Mouse (Mus musculus): ENCODE results near the gene Snrpd2. TPM values are rescaled to one million over a fixed set of nuclear protein-coding genes. Genes with fewer than 3 reads are reported as not detected.

Snrpd2 gene
- polyA plus RNA-seq, 1 experiment from 2014 or later: 144 TPM

GRCm38 (mm10) chr7:19169506-19169905 is 20.0 kb downstream of the Snrpd2 start:
- H3K4me1 ChIP-seq (replicated peaks; ENCODE audit: control insufficient read depth, insufficient read depth, low read length): peaks cover 36% of the 10 kb centered on the region
- WGBS: 58% methylated on average over 10 of the region's 10 CpGs
- ATAC-seq (ENCODE audit: low read depth): no peak

GRCm38 (mm10) chr7:19170142-19170541 is 20.6 kb downstream of the Snrpd2 start:
- ATAC-seq (ENCODE audit: low read depth): peak; percentile 76
- Histone ChIP-seq H3K9me3 (ENCODE audit: control insufficient read depth, low read length) (0 out of 2 replicates have a peak, but pooled peaks cover 4% of the 10 kb centered on the region), H3K4me3 (ENCODE audit: low read length) (no peak overlapping the region), H3K4me1 (replicated peaks; ENCODE audit: control insufficient read depth, insufficient read depth, low read length) (peaks cover 30% of the 10 kb centered on the region), H3K4me2 (ENCODE audit: low read depth, low read length) (no peak overlapping the region), H3K27me3 (ENCODE audit: control insufficient read depth, insufficient read depth, low read depth, low read length) (peaks cover under 1% of the 10 kb centered on the region; the same call in 1 of the 2 replicates), H3K36me3 (ENCODE audit: control insufficient read depth, insufficient read depth, low read length) (no peaks in the 10 kb centered on the region), H3K9ac (ENCODE audit: low read length) (no peak overlapping the region), H3K27ac (ENCODE audit: low read length) (peak overlapping the region; percentile 37)
- WGBS: 29% methylated on average over 8 of the region's 8 CpGs

More at GRCm38 (mm10) chr7:19169506-19169905, 20.0 kb downstream of the Snrpd2 start:
- Histone ChIP-seq H3K36me3 (ENCODE audit: control insufficient read depth, insufficient read depth, low read length) (no peaks in the 10 kb centered on the region), H3K4me2 (ENCODE audit: low read depth, low read length) (no peak overlapping the region), H3K4me3 (ENCODE audit: low read length) (no peak overlapping the region), H3K9ac (ENCODE audit: low read length) (no peak overlapping the region), H3K9me3 (ENCODE audit: control insufficient read depth, low read length) (0 out of 2 replicates have a peak, but pooled peaks cover 4% of the 10 kb centered on the region), H3K27me3 (ENCODE audit: control insufficient read depth, insufficient read depth, low read depth, low read length) (peaks cover 4% of the 10 kb centered on the region; the same call in 1 of the 2 replicates), H3K27ac (ENCODE audit: low read length) (peak overlapping the region; percentile 23; the same call in 1 of the 2 replicates)

- Histone ChIP-seq H3K4me1 (replicated peaks; ENCODE audit: control insufficient read depth, insufficient read depth, low read length) (peaks cover 22% of the 10 kb centered on the region), H3K27ac (ENCODE audit: low read length) (0 out of 2 replicates have a peak overlapping the region, but pooled peaks have one; percentile 10), H3K27me3 (ENCODE audit: control insufficient read depth, insufficient read depth, low read depth, low read length) (peaks cover 16% of the 10 kb centered on the region), H3K4me2 (ENCODE audit: low read depth, low read length) (no peak overlapping the region), H3K36me3 (ENCODE audit: control insufficient read depth, insufficient read depth, low read length) (no peaks in the 10 kb centered on the region), H3K4me3 (ENCODE audit: low read length) (no peak overlapping the region), H3K9ac (ENCODE audit: low read length) (no peak overlapping the region), H3K9me3 (ENCODE audit: control insufficient read depth, low read length) (0 out of 2 replicates have a peak, but pooled peaks cover 4% of the 10 kb centered on the region)
- no peak for ATAC-seq (ENCODE audit: low read depth)
- WGBS: 34% methylated on average over 8 of the region's 8 CpGs
Measured at GRCm38 (mm10) chr7:19171831-19172230, 22.3 kb downstream of the Snrpd2 start.

- Histone ChIP-seq H3K4me1 (replicated peaks; ENCODE audit: control insufficient read depth, insufficient read depth, low read length) (peaks cover 22% of the 10 kb centered on the region), H3K4me3 (ENCODE audit: low read length) (peak overlapping the region; percentile 41), H3K9ac (ENCODE audit: low read length) (peak overlapping the region; percentile 58), H3K4me2 (ENCODE audit: low read depth, low read length) (peak overlapping the region; percentile 72), H3K36me3 (ENCODE audit: control insufficient read depth, insufficient read depth, low read length) (no peaks in the 10 kb centered on the region), H3K27ac (ENCODE audit: low read length) (no peak overlapping the region), H3K9me3 (ENCODE audit: control insufficient read depth, low read length) (no peaks in the 10 kb centered on the region), H3K27me3 (ENCODE audit: control insufficient read depth, insufficient read depth, low read depth, low read length) (peaks cover 26% of the 10 kb centered on the region)
- under 1% methylated on average over 17 of the region's 17 CpGs for WGBS
- peak; percentile 64 for ATAC-seq (ENCODE audit: low read depth)
Measured at GRCm38 (mm10) chr7:19172874-19173273, 23.4 kb downstream of the Snrpd2 start.

GRCm38 (mm10) chr7:19175708-19176515 is 26.4 kb downstream of the Snrpd2 start, which contains the start of gene Eml2:
Eml2 (plus strand) TSS chr7:19176421.
- Histone ChIP-seq H3K4me2 (ENCODE audit: low read depth, low read length) (no peak within 1 kb of the TSS), H3K4me3 (ENCODE audit: low read length) (no peak within 1 kb of the TSS), H3K4me1 (replicated peaks; ENCODE audit: control insufficient read depth, insufficient read depth, low read length) (peaks cover 10% of the 10 kb centered on the region), H3K27me3 (ENCODE audit: control insufficient read depth, insufficient read depth, low read depth, low read length) (peaks cover 47% of the 10 kb centered on the region), H3K9ac (ENCODE audit: low read length) (no peak within 1 kb of the TSS), H3K9me3 (ENCODE audit: control insufficient read depth, low read length) (no peaks in the 10 kb centered on the region), H3K36me3 (ENCODE audit: control insufficient read depth, insufficient read depth, low read length) (no peaks in the 10 kb centered on the region), H3K27ac (ENCODE audit: low read length) (no peak within 1 kb of the TSS)
- no peak for ATAC-seq (ENCODE audit: low read depth)
- WGBS: under 1% methylated on average over 30 of the region's 30 CpGs

- Histone ChIP-seq H3K27me3 (ENCODE audit: control insufficient read depth, insufficient read depth, low read depth, low read length) (peaks cover 47% of the 10 kb centered on the region), H3K4me3 (ENCODE audit: low read length) (no peak overlapping the region), H3K27ac (ENCODE audit: low read length) (no peak overlapping the region), H3K4me1 (replicated peaks; ENCODE audit: control insufficient read depth, insufficient read depth, low read length) (peaks cover 11% of the 10 kb centered on the region), H3K9me3 (ENCODE audit: control insufficient read depth, low read length) (no peaks in the 10 kb centered on the region), H3K36me3 (ENCODE audit: control insufficient read depth, insufficient read depth, low read length) (no peaks in the 10 kb centered on the region), H3K9ac (ENCODE audit: low read length) (no peak overlapping the region), H3K4me2 (ENCODE audit: low read depth, low read length) (no peak overlapping the region)
- no peak for ATAC-seq (ENCODE audit: low read depth)
- WGBS: 3% methylated on average over 20 of the region's 21 CpGs
Measured at GRCm38 (mm10) chr7:19176516-19176947, 27.0 kb downstream of the Snrpd2 start.

GRCm38 (mm10) chr7:19177216-19177615 is 27.7 kb downstream of the Snrpd2 start:
- Histone ChIP-seq H3K27ac (ENCODE audit: low read length) (no peak overlapping the region), H3K9ac (ENCODE audit: low read length) (no peak overlapping the region), H3K36me3 (ENCODE audit: control insufficient read depth, insufficient read depth, low read length) (no peaks in the 10 kb centered on the region), H3K27me3 (ENCODE audit: control insufficient read depth, insufficient read depth, low read depth, low read length) (peaks cover 47% of the 10 kb centered on the region), H3K4me3 (ENCODE audit: low read length) (no peak overlapping the region), H3K4me1 (replicated peaks; ENCODE audit: control insufficient read depth, insufficient read depth, low read length) (peaks cover 17% of the 10 kb centered on the region), H3K4me2 (ENCODE audit: low read depth, low read length) (no peak overlapping the region), H3K9me3 (ENCODE audit: control insufficient read depth, low read length) (no peaks in the 10 kb centered on the region)
- ATAC-seq (ENCODE audit: low read depth): no peak
- WGBS: 66% methylated on average over 7 of the region's 7 CpGs

- Histone ChIP-seq H3K4me2 (ENCODE audit: low read depth, low read length) (no peak overlapping the region), H3K9ac (ENCODE audit: low read length) (no peak overlapping the region), H3K9me3 (ENCODE audit: control insufficient read depth, low read length) (no peaks in the 10 kb centered on the region), H3K27me3 (ENCODE audit: control insufficient read depth, insufficient read depth, low read depth, low read length) (peaks cover 47% of the 10 kb centered on the region), H3K27ac (ENCODE audit: low read length) (no peak overlapping the region), H3K4me3 (ENCODE audit: low read length) (no peak overlapping the region), H3K4me1 (replicated peaks; ENCODE audit: control insufficient read depth, insufficient read depth, low read length) (peaks cover 14% of the 10 kb centered on the region), H3K36me3 (ENCODE audit: control insufficient read depth, insufficient read depth, low read length) (no peaks in the 10 kb centered on the region)
- 6% methylated on average over 18 of the region's 18 CpGs for WGBS
- ATAC-seq (ENCODE audit: low read depth): no peak
Measured at GRCm38 (mm10) chr7:19178035-19178434, 28.5 kb downstream of the Snrpd2 start.

GRCm38 (mm10) chr7:19178443-19179092 is 29.0 kb downstream of the Snrpd2 start:
- Histone ChIP-seq H3K27me3 (ENCODE audit: control insufficient read depth, insufficient read depth, low read depth, low read length) (peaks cover 47% of the 10 kb centered on the region), H3K4me3 (ENCODE audit: low read length) (no peak overlapping the region), H3K36me3 (ENCODE audit: control insufficient read depth, insufficient read depth, low read length) (no peaks in the 10 kb centered on the region), H3K27ac (ENCODE audit: low read length) (no peak overlapping the region), H3K4me2 (ENCODE audit: low read depth, low read length) (peak overlapping the region; percentile 16; the same call in 1 of the 2 replicates), H3K4me1 (replicated peaks; ENCODE audit: control insufficient read depth, insufficient read depth, low read length) (peaks cover 11% of the 10 kb centered on the region), H3K9ac (ENCODE audit: low read length) (no peak overlapping the region), H3K9me3 (ENCODE audit: control insufficient read depth, low read length) (no peaks in the 10 kb centered on the region)
- 4% methylated on average over 27 of the region's 27 CpGs for WGBS
- ATAC-seq (ENCODE audit: low read depth): 0 out of 2 replicates have a peak, but pooled peaks have one; percentile 18
